Mouse (Mus musculus): ENCODE measurements around the gene Pik3r1.

DNA sequence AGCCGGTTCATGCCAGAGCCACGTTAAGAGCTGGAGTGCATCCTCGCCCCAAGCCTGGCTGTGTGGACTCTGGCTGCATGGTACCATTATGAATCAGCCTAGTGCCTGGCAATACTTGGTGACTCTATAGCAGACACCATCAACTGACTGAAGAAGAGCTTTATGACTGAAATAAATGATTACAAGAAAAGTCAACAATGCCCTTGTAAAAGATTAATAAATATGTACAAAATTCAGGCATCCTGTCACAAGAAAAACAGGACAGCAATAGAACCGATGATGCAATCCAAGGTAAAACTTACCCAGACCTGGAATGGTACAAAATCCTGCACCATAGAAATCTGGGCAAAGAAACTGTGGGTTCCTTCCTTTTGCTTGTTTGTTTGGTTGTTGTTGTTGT is 11.0 kb upstream of the Pik3r1 start:
- TF ChIP-seq CHD2 (IDR thresholded peaks at IDR 0.05; ENCODE audit: low read depth, low read length): no peak
- TF ChIP-seq MAFK (IDR thresholded peaks at IDR 0.05; ENCODE audit: insufficient read depth, low read depth, low read length): no peak
- no peak for TF ChIP-seq HCFC1 (IDR thresholded peaks at IDR 0.05; ENCODE audit: borderline replicate concordance, insufficient read depth, low read length)
- no peak for TF ChIP-seq ZNF384 (IDR thresholded peaks at IDR 0.05; ENCODE audit: low read depth, low read length)

Data from ES-E14 (cell line).